Mouse (Mus musculus) erythroid progenitor cell, adult 5-6 weeks (primary cell): ENCODE measurements around the gene Aqp9. TPM values are rescaled to one million over a fixed set of nuclear protein-coding genes. Genes with fewer than 3 reads are reported as not detected.
A peak's percentile ranks its signal among the peaks of the same experiment; 100 is the strongest.

Experiments used
- ATAC-seq: replicated peaks from 2 replicates; pipeline ENCODE4 v1.8.0; 2016; ENCODE audit warnings: moderate number of reproducible peaks, mild to moderate bottlenecking, moderate TSS enrichment, inconsistent platforms; ENCODE audit not compliant: poor library complexity, low FRiP score, severe bottlenecking
- total RNA-seq, 2 experiments: library from RNA; stranded (forward) in 1 of 2; stranded (reverse) in 1 of 2; fragments of 150-400 nt in 1 of 2; fragments of 186-747, 209-891 nt in 1 of 2; gene quantifications; 2 replicates each; pipeline versions ENCODE4 v1.2.3 to v1.2.4; 2015 to 2017; ENCODE audit warnings: low replicate concordance in 2 of 2

The Aqp9 gene
- total RNA-seq, 2 experiments from 2014 or later: 28.1 to 50.6 TPM

- no peak for ATAC-seq
These were observed 5.1 kb upstream of the Aqp9 start for GRCm38 (mm10) chr9:71173533-71173932.

DNA sequence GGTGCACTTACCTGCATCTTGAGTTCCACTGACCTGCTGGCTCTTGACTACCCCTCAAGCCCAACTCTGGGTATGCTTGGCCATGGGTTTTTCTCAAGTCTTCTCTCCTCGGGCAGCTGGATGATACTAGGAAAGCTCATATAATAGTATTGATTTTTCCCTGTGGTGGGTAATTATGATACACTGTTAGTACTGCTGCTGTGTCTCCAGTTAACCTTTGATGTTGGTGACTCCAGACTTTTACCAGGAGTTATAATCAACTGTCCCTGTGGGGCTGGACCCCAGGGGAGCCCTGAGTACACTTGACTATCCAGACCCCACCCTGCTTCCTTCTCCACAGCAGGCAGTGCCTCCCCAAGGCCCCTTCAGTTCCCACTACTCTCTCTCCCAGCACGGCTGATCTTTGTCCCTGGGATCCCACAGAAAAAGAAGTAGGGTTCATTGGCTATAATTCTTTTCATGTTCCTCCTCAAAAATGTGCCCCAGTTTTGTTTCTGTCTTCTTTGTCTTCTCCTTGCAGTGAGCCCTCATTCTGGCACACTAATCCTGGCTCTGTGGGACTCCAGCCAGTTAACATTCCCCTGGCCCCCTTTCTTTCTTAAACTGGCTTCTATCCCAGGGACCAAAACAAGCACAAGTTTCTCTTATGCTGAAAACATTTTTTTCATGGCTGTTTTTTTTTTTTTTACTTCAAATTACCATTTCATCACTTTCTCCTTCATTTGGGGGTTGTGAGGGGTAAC lies 838 bp downstream of the Aqp9 start:
- no peak for ATAC-seq

- 0 out of 2 replicates have a peak, but pooled peaks have one; percentile 2 for ATAC-seq
These were observed 1.5 kb downstream of the Aqp9 start for GRCm38 (mm10) chr9:71166871-71167465.

GRCm38 (mm10) chr9:71166019-71166705 lies 2.3 kb downstream of the Aqp9 start:
- ATAC-seq: peak; percentile 85

DNA sequence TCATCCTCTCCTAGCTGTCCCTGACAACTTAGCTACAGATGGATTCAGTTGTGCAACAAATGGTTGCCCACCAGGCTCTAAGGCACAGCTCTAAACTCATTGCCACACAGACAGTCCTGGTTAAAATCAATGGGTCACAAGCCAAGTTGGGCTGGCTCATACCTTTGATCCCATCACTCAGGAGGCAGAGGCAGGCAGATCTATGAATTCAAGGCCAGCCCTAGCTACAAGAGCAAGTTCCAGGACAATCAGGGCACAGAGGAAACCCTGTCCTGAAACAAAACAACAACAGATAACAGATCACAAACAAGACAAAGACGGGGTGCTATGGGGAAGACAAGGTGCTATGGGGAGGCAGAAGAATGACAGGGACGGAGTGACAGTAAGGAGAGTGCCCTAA lies 3.0 kb downstream of the Aqp9 start:
- ATAC-seq: peak; percentile 10

DNA sequence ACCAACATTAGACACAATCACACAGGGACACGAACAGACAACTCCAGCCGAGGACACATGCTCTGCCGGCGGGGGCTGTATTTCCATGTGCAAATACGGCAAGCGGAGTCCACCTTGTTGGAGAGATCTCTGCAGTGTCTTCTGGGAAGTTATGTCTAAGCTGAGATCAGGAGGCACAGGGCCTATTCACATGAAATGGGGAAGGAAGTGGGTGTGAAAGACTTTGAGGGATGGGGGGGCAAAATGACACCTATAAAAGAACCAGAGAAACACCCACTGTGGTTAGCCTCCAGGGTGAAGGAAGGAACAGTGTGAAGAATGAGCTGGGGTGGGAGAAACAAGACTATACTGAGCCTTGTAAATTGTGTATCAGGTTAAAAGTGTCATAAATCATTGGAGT lies 3.4 kb downstream of the Aqp9 start:
- ATAC-seq: no peak

GRCm38 (mm10) chr9:71164353-71164752 lies 4.1 kb downstream of the Aqp9 start:
- ATAC-seq: no peak

DNA sequence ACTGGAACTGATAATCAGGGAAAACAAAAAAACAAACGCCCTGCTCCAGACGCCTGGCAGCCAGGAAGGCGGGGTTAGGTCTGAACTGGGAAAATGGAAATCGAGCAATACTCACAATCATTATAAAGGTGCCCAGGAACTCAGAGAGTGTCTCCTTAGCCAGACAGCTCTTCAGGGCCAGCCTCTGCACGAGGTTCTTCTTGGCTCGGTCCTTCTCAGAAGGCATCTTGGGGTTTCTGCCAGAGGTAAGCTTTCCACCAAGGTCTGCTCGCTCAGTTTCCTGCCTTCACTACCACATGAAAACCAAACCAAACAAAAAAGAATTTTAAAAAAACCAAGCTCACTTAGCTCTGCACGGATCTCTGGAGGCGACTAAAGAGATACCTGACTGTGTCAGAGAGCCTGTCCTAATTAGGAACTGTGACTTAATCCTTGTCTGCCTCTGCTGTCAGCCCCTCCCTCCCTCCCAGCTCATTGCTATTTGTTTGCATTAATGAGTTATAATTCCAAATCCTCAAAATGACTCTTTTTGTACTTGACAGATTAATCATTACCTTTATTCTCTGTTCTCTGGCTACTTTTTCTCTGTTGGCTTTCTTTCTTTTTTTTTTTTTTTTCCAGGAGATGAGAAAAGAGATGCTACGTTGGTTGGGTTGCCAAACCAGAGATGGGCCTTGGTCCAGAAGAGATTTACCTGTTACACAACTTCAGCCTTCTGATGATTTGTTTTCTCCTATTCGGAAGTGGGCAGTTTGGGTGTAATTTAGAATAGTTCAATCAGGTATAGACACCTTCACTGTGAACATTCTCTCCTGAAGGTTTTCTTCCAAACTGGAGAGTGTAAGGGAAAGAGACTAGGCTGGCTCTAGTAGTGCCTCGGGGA lies 5.4 kb downstream of the Aqp9 start:
- peak; percentile 43 for ATAC-seq

- ATAC-seq: no peak
These were observed 6.2 kb downstream of the Aqp9 start for GRCm38 (mm10) chr9:71162131-71162857.

DNA sequence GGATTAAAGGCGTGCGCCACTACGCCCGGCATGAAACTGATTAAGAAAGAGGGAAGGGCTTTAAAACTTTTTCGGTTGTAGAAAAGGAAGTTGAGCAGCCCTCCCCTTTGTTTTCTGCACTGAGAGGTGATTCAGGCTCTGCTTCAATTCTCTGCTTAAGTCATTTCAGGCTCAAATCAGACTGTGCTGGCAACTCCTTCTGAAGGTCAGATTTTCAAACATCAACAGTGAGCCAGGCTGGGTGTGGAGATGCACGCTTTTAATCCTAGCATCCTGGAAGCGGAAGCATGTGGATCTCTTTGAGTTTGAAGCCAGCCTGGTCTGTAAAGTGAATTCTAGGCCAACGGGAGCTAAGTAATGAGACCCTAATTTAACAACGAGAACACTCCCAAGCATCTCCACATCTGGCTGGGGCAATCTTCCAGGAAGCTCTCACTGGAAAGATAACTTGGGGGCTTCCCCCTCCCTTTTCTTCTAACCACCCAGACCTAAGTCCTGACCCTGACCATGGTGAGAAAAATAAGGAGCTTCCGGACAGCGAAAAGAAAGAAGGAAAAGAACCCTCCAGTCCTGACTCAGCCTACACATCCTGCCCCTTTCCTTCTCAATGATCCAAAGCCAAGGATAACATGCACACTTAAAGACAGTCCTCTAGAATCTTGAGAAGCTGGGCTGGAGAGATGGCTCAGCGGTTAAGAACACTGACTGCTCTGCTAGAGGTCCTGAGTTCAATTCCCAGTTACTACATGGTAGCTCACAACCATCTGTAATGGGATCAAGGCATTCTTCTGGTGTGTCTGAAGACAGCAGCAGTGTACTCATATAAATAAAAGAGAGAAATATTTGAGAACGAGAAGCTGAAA lies 7.4 kb downstream of the Aqp9 start:
- no peak for ATAC-seq

DNA sequence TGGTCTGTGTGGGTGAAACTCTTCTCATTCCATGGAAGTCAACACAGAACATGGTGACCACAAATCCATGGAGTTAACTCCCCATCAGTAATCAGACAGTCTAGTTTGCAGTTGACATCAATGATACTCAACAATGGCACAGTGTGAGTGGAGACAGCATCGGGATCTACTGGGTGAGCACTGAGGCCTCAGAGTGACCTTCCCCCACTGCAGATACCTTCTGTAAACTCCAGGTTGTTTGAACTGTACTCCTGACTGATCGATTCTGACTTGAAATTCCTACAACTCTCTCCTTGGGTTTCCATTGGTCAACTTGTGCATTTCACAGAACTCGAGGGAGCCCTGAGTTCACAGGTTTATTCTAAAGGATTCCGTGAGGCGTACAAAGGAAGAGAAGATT lies 8.8 kb downstream of the Aqp9 start:
- no peak for ATAC-seq

GRCm38 (mm10) chr9:71159060-71159626 lies 9.3 kb downstream of the Aqp9 start:
- no peak for ATAC-seq

GRCm38 (mm10) chr9:71157921-71158646 lies 10.4 kb downstream of the Aqp9 start:
- ATAC-seq: peak; percentile 73

DNA sequence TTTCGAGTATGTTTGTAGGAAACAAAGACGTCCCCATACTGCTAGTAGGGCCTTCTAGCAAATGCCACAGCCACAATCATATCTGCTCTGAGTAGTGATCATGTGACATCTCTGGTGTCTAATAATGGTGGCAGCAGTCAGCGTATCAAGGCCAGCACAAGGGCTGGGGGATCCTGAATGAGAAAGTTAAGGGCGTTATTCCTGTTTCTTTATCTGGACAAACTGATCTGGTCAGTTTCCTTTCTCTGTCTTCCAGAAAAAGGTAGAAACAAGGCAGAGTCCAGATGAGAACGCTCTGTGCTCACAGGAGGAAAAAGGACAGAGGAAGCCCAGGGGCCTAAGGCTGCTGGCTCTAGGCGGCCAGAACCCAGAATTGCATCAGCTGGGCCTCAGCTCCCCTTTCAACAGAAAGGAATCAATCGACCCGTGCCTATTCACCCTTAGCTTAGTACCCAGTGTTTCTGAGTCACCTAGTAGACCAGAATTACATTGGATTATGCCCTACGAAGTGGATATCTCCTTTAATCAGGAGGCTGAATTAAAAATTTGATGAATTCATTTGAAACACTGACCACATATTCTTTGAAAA lies 11.9 kb downstream of the Aqp9 start:
- peak; percentile 62 for ATAC-seq

- ATAC-seq: no peak
These were observed 13.0 kb downstream of the Aqp9 start for GRCm38 (mm10) chr9:71155399-71156005.

- no peak for ATAC-seq
These were observed 17.1 kb downstream of the Aqp9 start for GRCm38 (mm10) chr9:71151386-71151785.

DNA sequence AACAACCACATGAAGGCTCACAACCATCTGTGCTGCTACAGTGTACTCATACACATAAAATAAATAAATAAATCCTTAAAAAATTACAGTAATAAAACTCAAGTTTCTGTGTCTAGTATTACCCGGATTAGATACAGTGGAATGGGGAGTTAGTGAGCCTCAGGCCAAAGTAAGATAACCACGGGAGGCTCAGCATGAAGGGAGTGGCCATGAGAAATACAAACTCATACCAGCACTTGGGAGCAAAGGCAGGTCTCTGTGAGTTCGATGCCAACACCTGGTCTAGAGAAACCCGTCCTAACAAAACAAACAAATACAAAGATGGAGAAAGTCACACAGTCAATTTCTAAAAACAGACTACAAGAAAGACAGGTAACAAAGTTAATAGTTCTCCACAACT lies 18.3 kb downstream of the Aqp9 start:
- ATAC-seq: peak; percentile 78
